Mouse (Mus musculus) G1E (cell line): ENCODE data around the gene Slc16a6. TPM values are rescaled to one million over a fixed set of nuclear protein-coding genes. Genes with fewer than 3 reads are reported as not detected.

ENCODE experiments used
- ATAC-seq: 2 replicates; pipeline ENCODE4 v1.8.0; 2016; ENCODE audit warnings: mild to moderate bottlenecking; ENCODE audit not compliant: insufficient number of reproducible peaks, poor library complexity, low FRiP score, severe bottlenecking; ENCODE audit errors: extremely low read depth
- DNase-seq: peaks from one replicate; pipeline ENCODE4 v3.0.0; 2012; ENCODE audit warnings: low spot score
- H3K27me3 ChIP-seq: 2 replicates; pipeline ENCODE4 v1.6.1; 2012; ENCODE audit warnings: mild to moderate bottlenecking, low read length, inconsistent platforms; ENCODE audit not compliant: insufficient read depth
- H3K36me3 ChIP-seq: replicated peaks from 2 replicates; pipeline ENCODE3; 2012; ENCODE audit warnings: mild to moderate bottlenecking, inconsistent platforms
- H3K4me1 ChIP-seq: 2 replicates; pipeline ENCODE4 v1.6.1; 2012; ENCODE audit warnings: low read depth, low read length, inconsistent platforms, mixed read lengths; ENCODE audit not compliant: insufficient read depth
- H3K4me3 ChIP-seq: 2 replicates; pipeline ENCODE4 v1.5.1; 2012; ENCODE audit warnings: low read depth, mild to moderate bottlenecking, inconsistent platforms, low read length, moderate library complexity, mixed read lengths
- H3K9me3 ChIP-seq: replicated peaks from 2 replicates; pipeline ENCODE4 v1.6.1; 2012; ENCODE audit warnings: inconsistent platforms
- CTCF ChIP-seq: IDR thresholded peaks from 2 replicates; pipeline ENCODE4 v1.5.1; 2012; ENCODE audit warnings: low read depth, low read length, inconsistent platforms, mixed read lengths
- GATA1 ChIP-seq: IDR thresholded peaks from 2 replicates; pipeline ENCODE4 v1.6.1; 2012; ENCODE audit warnings: borderline replicate concordance, low read length, inconsistent platforms, mixed read lengths
- GATA2 ChIP-seq: IDR thresholded peaks from 2 replicates; pipeline ENCODE4 v1.6.1; 2012; ENCODE audit warnings: low read depth, low read length, inconsistent platforms, borderline replicate concordance
- POLR2AphosphoS5 ChIP-seq: IDR thresholded peaks from 2 replicates; pipeline ENCODE4 v1.6.1; 2012; ENCODE audit warnings: low read depth, low read length, inconsistent platforms; ENCODE audit not compliant: insufficient replicate concordance
- TAL1 ChIP-seq: conservative IDR thresholded peaks from 2 replicates; pipeline ENCODE4 v1.6.1; 2012; ENCODE audit warnings: low read depth, low read length, inconsistent platforms, mixed read lengths
- polyA plus RNA-seq: library from polyadenylated mRNA; stranded (reverse); fragments of >175 nt; gene quantifications from 2 replicates; pipeline ENCODE4 v1.2.3, GENCODE M21; 2012
- total RNA-seq, 2 experiments: library from RNA; stranded (forward) in 1 of 2; stranded (reverse) in 1 of 2; fragments of 200-1000 nt in 1 of 2; fragments of >200 nt in 1 of 2; fragmentation: Nextera tagmentation in 1 of 2; gene quantifications; 2 replicates each; pipeline ENCODE4 v1.2.3; 2014 to 2017

The Slc16a6 gene
- total and polyA plus RNA-seq, 3 experiments, result 18.9 to 95.0 (median 37.1) TPM

GRCm38 (mm10) chr11:109443468-109444263 is 29.7 kb downstream of the Slc16a6 start:
- H3K4me1 ChIP-seq, result peaks cover 78% of the 10 kb centered on the region
- no peak overlapping the region; the same call in 1 of the 2 replicates for H3K4me3 ChIP-seq
- no peaks in the 10 kb centered on the region for H3K9me3 ChIP-seq
- no peaks in the 10 kb centered on the region for H3K27me3 ChIP-seq
- no peak for TF ChIP-seq GATA2
- TF ChIP-seq TAL1, result peak; percentile 73
- TF ChIP-seq POLR2AphosphoS5, result no peak
- ATAC-seq (peak; percentile 11; the same call in 1 of the 2 replicates), DNase-seq (no peak)
- peaks cover 26% of the 10 kb centered on the region for H3K36me3 ChIP-seq

GRCm38 (mm10) chr11:109442166-109442730 is 31.1 kb downstream of the Slc16a6 start:
- Histone ChIP-seq H3K36me3 (peaks cover 23% of the 10 kb centered on the region), H3K27me3 (no peaks in the 10 kb centered on the region), H3K4me3 (no peak overlapping the region), H3K9me3 (no peaks in the 10 kb centered on the region), H3K4me1 (peaks cover 77% of the 10 kb centered on the region)
- ATAC-seq (no peak), DNase-seq (no peak)
- no peak for TF ChIP-seq GATA2
- no peak for TF ChIP-seq POLR2AphosphoS5
- no peak for TF ChIP-seq GATA1
- TF ChIP-seq CTCF, result no peak
- TF ChIP-seq TAL1, result no peak

- Histone ChIP-seq H3K36me3 (peaks cover 24% of the 10 kb centered on the region), H3K27me3 (no peaks in the 10 kb centered on the region), H3K4me1 (peaks cover 77% of the 10 kb centered on the region), H3K9me3 (no peaks in the 10 kb centered on the region), H3K4me3 (no peak overlapping the region; the same call in 1 of the 2 replicates)
- DNase-seq (no peak), ATAC-seq (peak; percentile 28; the same call in 1 of the 2 replicates)
- no peak for TF ChIP-seq GATA1
- peak; percentile 47; the same call in 1 of the 2 replicates for TF ChIP-seq CTCF
Observed at GRCm38 (mm10) chr11:109441119-109441518, 32.3 kb downstream of the Slc16a6 start.

- no peaks in the 10 kb centered on the region for H3K27me3 ChIP-seq
- TF ChIP-seq GATA2 (no peak), GATA1 (no peak), POLR2AphosphoS5 (no peak), CTCF (no peak), TAL1 (no peak)
Observed at GRCm38 (mm10) chr11:109440641-109441040, 32.8 kb downstream of the Slc16a6 start.

GRCm38 (mm10) chr11:109439829-109440340 is 33.5 kb downstream of the Slc16a6 start:
- DNase-seq (peak; percentile 74), ATAC-seq (peak; percentile 61)
- Histone ChIP-seq H3K4me3 (peak overlapping the region; percentile 81), H3K9me3 (no peaks in the 10 kb centered on the region), H3K27me3 (no peaks in the 10 kb centered on the region), H3K36me3 (peaks cover 36% of the 10 kb centered on the region), H3K4me1 (peaks cover 69% of the 10 kb centered on the region)
- no peak for TF ChIP-seq CTCF
- no peak for TF ChIP-seq TAL1
- TF ChIP-seq POLR2AphosphoS5, result no peak

More at GRCm38 (mm10) chr11:109440641-109441040, 32.8 kb downstream of the Slc16a6 start:
- H3K36me3 ChIP-seq, result peaks cover 29% of the 10 kb centered on the region
- no peaks in the 10 kb centered on the region for H3K9me3 ChIP-seq
- ATAC-seq (no peak), DNase-seq (no peak)
- peak overlapping the region; percentile 81 for H3K4me3 ChIP-seq
- peaks cover 73% of the 10 kb centered on the region for H3K4me1 ChIP-seq

GRCm38 (mm10) chr11:109439209-109439608 is 34.2 kb downstream of the Slc16a6 start:
- TF ChIP-seq TAL1 (no peak), GATA2 (no peak), POLR2AphosphoS5 (no peak)
- H3K36me3 ChIP-seq, result peaks cover 41% of the 10 kb centered on the region
- no peak for ATAC-seq
- no peak for DNase-seq
- H3K4me1 ChIP-seq, result peaks cover 65% of the 10 kb centered on the region
- H3K27me3 ChIP-seq, result no peaks in the 10 kb centered on the region
- H3K9me3 ChIP-seq, result no peaks in the 10 kb centered on the region
- peak overlapping the region; percentile 81; the same call in 1 of the 2 replicates for H3K4me3 ChIP-seq
